Mouse (Mus musculus): ENCODE measurements around the gene Sass6.
"Not testable (repeated sequence)": the region's sequence is repeated elsewhere in the genome, so short reads cannot be mapped to it uniquely, and the experiment has no call there.

The Sass6 gene

GRCm38 (mm10) chr3:116594728-116595602, at the start of gene Sass6:
TSS of gene Sass6 (plus strand) at chr3:116594982.
- peak; percentile 36 for DNase-seq (ENCODE audit: extremely low read depth, low read depth, low spot score)

GRCm38 (mm10) chr3:116547430-116547829, 47.4 kb upstream of the Sass6 start:
- DNase-seq (ENCODE audit: extremely low read depth, low read depth, low spot score) = no peak

GRCm38 (mm10) chr3:116551362-116551761, 43.4 kb upstream of the Sass6 start:
- DNase-seq (ENCODE audit: extremely low read depth, low read depth, low spot score) = no peak

DNA sequence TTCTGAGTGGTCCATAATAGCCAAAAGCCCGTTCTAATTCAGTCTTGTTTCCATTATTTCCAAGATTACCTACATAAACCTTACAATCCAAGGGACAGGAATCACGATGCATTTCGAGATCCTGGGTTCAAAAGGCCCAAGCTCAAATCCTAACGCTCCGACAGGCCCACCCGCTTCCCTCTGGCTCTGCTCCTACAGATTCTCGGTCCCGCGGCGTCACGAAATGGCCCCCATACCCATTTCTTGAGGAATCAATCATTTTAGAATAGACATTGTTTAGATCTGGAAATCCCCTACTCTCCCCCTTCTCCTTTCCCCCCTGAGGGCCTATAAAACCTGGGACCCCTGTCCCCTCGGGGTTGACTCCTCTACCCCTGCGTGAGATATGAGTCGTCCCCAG, 33.5 kb upstream of the Sass6 start:
- DNase-seq (ENCODE audit: extremely low read depth, low read depth, low spot score) = not testable (repeated sequence)

GRCm38 (mm10) chr3:116562408-116563094, 32.2 kb upstream of the Sass6 start, which contains the start of gene Lrrc39:
TSS of gene Lrrc39 (plus strand) at chr3:116562973.
- no peak for DNase-seq (ENCODE audit: extremely low read depth, low read depth, low spot score)

- DNase-seq (ENCODE audit: extremely low read depth, low read depth, low spot score) = no peak
These were observed 31.7 kb upstream of the Sass6 start for GRCm38 (mm10) chr3:116563095-116563492.

- DNase-seq (ENCODE audit: extremely low read depth, low read depth, low spot score) = no peak
These were observed 24.2 kb upstream of the Sass6 start for GRCm38 (mm10) chr3:116570628-116571027.

GRCm38 (mm10) chr3:116577286-116577685, 17.5 kb upstream of the Sass6 start:
- DNase-seq (ENCODE audit: extremely low read depth, low read depth, low spot score) = no peak

DNA sequence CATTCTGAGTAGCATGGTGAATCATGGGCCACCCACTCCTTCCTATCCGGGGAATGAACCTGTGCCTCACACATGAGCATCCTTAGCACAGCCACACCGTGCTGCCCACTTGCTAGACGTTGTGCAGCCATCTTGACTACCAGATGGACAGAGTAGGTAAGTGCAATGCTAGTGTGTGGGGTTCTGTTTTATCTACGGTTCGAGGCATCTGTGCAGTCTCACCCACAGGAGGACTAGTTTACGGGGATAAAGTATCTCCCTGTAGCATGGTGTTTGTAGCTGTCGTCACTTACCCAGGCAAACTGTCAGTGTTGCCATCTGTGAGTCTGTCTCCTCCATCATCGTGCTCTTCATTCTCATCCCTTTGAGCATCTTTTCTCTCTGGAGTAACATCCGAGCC, 12.6 kb upstream of the Sass6 start:
- DNase-seq (ENCODE audit: extremely low read depth, low read depth, low spot score) = no peak

DNA sequence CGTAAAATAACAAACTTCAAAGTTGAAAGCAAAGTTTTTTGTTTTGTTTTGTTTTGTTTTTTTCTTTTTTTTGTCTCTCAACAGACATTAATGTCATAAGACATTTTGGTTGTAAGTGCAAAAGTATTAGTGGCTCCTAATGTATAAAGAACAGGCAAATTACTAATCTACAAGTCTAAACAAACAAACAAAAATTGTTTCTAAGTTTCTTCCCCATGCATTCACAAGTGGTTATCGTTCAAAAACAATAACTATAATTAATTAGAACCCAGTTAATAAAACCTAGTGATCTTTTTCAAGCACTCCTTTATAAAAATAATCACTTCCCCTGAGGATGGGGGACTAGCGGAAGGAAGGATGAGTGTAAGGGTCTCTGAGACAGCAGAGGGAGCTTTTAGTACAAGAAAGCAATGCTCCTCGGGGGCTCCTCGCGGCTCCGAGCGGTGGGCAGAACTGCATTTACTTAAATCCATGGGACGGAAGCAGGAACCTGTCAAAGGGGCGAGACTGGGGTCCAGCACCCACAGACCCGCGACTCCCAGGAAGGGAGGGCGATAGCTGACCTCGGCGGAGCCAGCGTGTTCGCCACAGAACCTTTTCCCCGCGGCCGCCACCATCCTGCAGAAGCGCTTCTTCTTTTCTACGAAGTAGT, 580 bp upstream of the Sass6 start:
- no peak for DNase-seq (ENCODE audit: extremely low read depth, low read depth, low spot score)

DNA sequence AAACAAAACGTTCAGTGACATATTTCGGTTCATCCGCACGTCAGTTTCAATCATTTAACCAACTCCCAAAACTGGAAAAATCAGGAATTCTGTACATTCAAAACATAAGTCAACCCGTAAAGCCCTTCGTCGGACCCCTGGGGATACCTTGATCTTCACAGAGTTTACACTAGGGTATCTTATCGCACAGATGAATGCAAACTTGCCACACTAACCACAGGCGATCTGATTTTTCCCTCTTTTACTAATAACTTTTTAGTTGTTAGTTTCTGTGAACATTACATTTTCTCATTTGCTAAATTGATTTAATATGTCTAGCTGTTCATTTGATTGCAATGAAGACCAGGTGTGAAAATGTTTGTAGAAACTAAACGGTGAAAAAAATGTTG, 815 bp downstream of the Sass6 start:
- DNase-seq (ENCODE audit: extremely low read depth, low read depth, low spot score) = no peak

- DNase-seq (ENCODE audit: extremely low read depth, low read depth, low spot score) = no peak
These were observed 4.9 kb downstream of the Sass6 start for GRCm38 (mm10) chr3:116599705-116600104.

- DNase-seq (ENCODE audit: extremely low read depth, low read depth, low spot score) = no peak
These were observed 6.2 kb downstream of the Sass6 start for GRCm38 (mm10) chr3:116601005-116601404.

DNA sequence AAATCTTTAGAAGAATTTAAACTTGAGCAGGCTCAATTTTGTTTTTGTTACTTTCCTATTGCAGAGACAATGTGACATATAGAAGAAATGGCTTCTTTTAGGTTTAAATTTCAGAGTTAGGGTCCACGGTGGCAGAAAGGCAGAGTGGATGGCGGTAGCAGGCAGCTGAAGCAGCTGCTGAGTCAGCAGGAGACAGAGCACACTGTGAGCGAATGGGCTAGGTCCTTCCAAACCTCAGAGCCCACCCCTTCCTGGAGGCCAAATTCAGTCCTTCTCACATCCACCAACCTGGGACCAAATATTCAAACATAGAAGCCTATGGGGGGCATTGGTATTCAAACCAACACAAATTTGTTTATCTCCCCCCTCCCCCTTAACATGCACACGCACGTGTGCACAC, 7.0 kb downstream of the Sass6 start:
- DNase-seq (ENCODE audit: extremely low read depth, low read depth, low spot score) = no peak

GRCm38 (mm10) chr3:116604570-116604969, 9.8 kb downstream of the Sass6 start:
- DNase-seq (ENCODE audit: extremely low read depth, low read depth, low spot score) = no peak

GRCm38 (mm10) chr3:116614295-116614892, 19.6 kb downstream of the Sass6 start, which contains the start of gene Trmt13:
TSS of gene Trmt13 (minus strand) at chr3:116614587.
- no peak for DNase-seq (ENCODE audit: extremely low read depth, low read depth, low spot score)

DNA sequence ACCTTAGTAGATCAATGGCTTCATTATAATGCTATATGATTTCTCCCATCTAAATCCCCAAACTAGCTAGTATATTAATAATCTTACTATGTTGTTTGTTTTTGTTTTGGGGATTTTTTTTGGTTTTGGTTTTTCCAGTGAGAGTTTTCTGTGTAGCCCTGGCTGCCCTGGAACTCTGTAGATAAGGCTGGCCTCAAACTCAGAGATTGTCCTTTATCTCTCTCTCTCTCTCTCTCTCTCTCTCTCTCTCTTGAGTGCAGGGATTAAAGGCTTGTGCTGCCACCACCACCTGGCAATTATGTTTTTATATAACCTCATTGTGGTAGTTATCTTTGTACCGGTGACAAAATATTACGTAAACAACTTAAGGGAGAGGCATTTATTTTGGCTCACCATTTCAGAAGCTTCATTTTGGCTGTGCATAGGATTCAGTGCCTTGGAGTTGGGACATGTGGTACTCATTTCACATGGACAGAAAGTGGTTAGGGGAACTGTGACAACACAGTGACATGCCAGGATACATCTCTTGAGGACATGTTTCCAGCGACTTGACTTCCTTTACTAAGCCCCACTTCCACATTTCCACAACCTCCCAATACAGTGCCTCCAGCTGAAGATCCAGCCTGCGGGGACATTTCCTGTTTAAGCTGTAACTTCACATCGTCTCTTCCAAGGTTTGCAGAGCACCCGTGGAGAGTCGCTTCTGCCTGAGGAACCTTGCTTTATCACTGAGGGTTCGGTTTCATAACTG, 20.7 kb downstream of the Sass6 start:
- DNase-seq (ENCODE audit: extremely low read depth, low read depth, low spot score) = peak; percentile 18

DNA sequence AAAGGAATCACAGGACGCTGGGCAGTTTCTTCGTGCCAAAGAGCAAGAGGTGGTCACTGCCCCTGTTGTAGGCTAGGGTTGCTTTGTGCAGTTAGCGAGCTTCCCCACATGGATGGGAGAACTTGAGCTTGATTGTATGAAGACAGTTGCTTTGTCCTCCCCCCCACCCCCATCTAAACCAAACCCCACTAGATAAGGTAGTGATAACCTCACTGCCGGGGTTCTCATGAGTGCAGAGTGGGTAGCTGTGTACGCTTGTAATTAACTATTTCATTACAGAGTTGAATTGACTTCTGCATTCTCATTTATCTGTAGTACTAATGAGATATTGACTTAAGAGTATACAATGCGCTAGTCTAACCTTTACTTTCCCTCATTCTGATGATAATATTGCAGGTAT, 24.1 kb downstream of the Sass6 start:
- no peak for DNase-seq (ENCODE audit: extremely low read depth, low read depth, low spot score)

- no peak for DNase-seq (ENCODE audit: extremely low read depth, low read depth, low spot score)
These were observed 26.0 kb downstream of the Sass6 start for GRCm38 (mm10) chr3:116620636-116621370.

- DNase-seq (ENCODE audit: extremely low read depth, low read depth, low spot score) = no peak
These were observed 27.9 kb downstream of the Sass6 start for GRCm38 (mm10) chr3:116622641-116623040.

Measured in fat pad, adult 2 months (tissue).